Mouse (Mus musculus) lung, adult 2 months (tissue): Measurements from ENCODE around the gene Pus10.

Experiments used
- CTCF ChIP-seq: fragments of 200-500 bp; IDR thresholded peaks from 2 replicates; pipeline ENCODE4 v1.5.1; 2011; ENCODE audit warnings: mild to moderate bottlenecking, low read length, control low read depth; ENCODE audit not compliant: insufficient read depth
- POLR2A ChIP-seq: fragments of 200-500 bp; IDR thresholded peaks from 2 replicates; pipeline ENCODE4 v1.6.1; 2011; ENCODE audit warnings: low read depth, mild to moderate bottlenecking, control low read depth, low read length, borderline replicate concordance; ENCODE audit errors: extremely low read depth

DNA sequence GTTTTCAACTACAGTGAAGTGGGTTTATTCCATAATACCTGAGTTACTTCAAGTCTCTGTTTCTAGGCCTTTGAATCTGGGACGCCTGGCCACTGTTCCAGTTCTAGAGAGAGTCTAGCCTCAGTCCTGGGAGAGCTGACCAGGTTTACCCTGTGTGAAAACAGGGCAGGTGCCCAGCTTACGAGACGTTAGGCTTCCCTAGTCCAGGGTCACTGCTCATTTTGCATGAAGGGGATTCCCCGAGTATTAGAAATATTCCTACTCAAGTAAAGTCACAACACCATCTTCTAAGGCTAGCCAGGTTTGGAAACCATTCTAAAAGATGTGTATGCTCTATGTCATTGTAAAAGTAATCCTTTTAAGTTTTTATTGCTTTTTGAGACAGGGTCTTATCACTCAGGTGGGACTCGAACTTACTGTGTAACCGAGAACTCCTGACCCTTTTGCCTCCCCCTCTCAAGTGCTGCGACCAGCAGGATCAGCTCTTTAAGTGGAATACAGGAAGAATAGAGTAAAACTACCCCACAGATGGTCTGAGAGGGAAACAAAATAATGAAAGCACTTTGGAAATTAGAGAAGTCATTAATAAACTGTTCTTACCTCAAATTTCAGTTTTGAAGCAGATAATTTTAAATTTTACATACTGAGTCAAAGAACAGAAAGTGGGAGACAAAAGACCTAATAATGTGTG is 39.3 kb downstream of the Pus10 start:
- TF ChIP-seq POLR2A (no peak), CTCF (no peak)
